Mouse (Mus musculus) liver, postnatal 0 days (tissue): Measurements from ENCODE around the gene Icos. TPM values are rescaled to one million over a fixed set of nuclear protein-coding genes. Genes with fewer than 3 reads are reported as not detected.

ENCODE experiments used
- ATAC-seq: fragments of 200-750 bp; cut with Nextera tagmentation; 2 replicates; pipeline ENCODE4 v1.8.0; 2017; ENCODE audit warnings: mild to moderate bottlenecking, moderate library complexity
- DNase-seq: peaks from one replicate; pipeline ENCODE4 v3.0.0-alpha.2; 2016
- H3K27ac ChIP-seq: fragments of 300-500 bp; sonication (generic); 2 replicates; pipeline ENCODE4 v1.5.1; 2014; ENCODE audit warnings: antibody characterized with exemption, moderate library complexity, mild to moderate bottlenecking, low read depth
- H3K27me3 ChIP-seq: fragments of 300-500 bp; sonication (generic); 2 replicates; pipeline ENCODE4 v1.6.1; 2014; ENCODE audit warnings: low read length, control low read depth, mixed read lengths; ENCODE audit not compliant: insufficient read depth
- H3K36me3 ChIP-seq: fragments of 300-500 bp; sonication (generic); replicated peaks from 2 replicates; pipeline ENCODE4 v1.6.1; 2014; ENCODE audit warnings: mild to moderate bottlenecking, control low read depth, low read length, moderate library complexity, mixed read lengths; ENCODE audit not compliant: insufficient read depth
- H3K4me1 ChIP-seq: fragments of 300-500 bp; sonication (generic); 2 replicates; pipeline ENCODE4 v1.6.1; 2014; ENCODE audit warnings: antibody characterized with exemption, mild to moderate bottlenecking, control low read depth; ENCODE audit not compliant: insufficient read depth
- H3K4me2 ChIP-seq: fragments of 300-500 bp; sonication (generic); 2 replicates; pipeline ENCODE4 v1.6.1; 2014; ENCODE audit warnings: low read depth, mild to moderate bottlenecking, low read length, moderate library complexity, mixed read lengths
- H3K4me3 ChIP-seq: fragments of 300-500 bp; sonication (generic); 2 replicates; pipeline ENCODE4 v1.5.1; 2014; ENCODE audit warnings: low read depth, low read length
- H3K9ac ChIP-seq: fragments of 300-500 bp; sonication (generic); replicated peaks from 2 replicates; pipeline ENCODE4 v1.6.1; 2014; ENCODE audit warnings: mild to moderate bottlenecking, moderate library complexity
- H3K9me3 ChIP-seq: fragments of 300-500 bp; sonication (generic); 2 replicates; pipeline ENCODE4 v1.6.1; 2016; ENCODE audit warnings: mild to moderate bottlenecking, control low read depth, low read length, mixed read lengths
- CTCF ChIP-seq: sonication (generic); IDR thresholded peaks from 2 replicates; pipeline ENCODE4 v1.5.1; 2016; ENCODE audit warnings: antibody characterized with exemption, low read depth
- EP300 ChIP-seq: IDR thresholded peaks from 2 replicates; pipeline ENCODE4 v1.6.1; 2016; ENCODE audit warnings: antibody characterized with exemption, low read depth, mild to moderate bottlenecking
- WGBS: fragments of 180-500 bp; shearing (Covaris S2); extraction: QIAGEN DNeasy Blood & Tissue Kit; methylation state at CpG from one replicate; pipeline ENCODE4 v1.1.7; 2014; ENCODE audit not compliant: insufficient replicate concordance; 5-methylcytosine and 5-hydroxymethylcytosine counted together
- polyA plus RNA-seq: library from polyadenylated mRNA; unstranded; fragments of >200 nt; fragmentation: Nextera tagmentation; extraction: Ambion mirVana; gene quantifications from 2 replicates; pipeline ENCODE4 v1.2.1, GENCODE M21; 2015

Gene Icos
- polyA plus RNA-seq, result 0.99 and 1.4 TPM in 2 replicates

DNA sequence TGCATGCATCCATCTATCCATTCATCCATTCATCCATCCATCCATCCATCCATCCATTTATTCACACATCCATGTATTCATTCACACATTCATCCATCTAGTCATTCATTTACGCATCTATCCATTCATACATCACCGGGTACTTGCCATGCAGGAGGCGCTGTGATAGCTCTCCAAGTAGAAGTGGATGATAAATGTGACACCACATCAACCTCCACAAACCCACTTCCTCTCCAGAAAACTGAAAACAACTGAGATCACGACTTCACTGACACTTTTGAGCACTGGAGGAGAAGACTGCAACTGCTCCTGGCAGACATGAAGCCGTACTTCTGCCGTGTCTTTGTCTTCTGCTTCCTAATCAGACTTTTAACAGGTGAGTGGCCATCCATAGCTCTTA, at the start of gene Icos:
TSS of gene Icos (plus strand) at position 287 of the 400 bp plus-strand sequence.
- Histone ChIP-seq H3K4me1 (no peaks in the 10 kb centered on the region), H3K9me3 (no peaks in the 10 kb centered on the region), H3K27me3 (no peaks in the 10 kb centered on the region), H3K9ac (no peak within 1 kb of the TSS), H3K27ac (no peak within 1 kb of the TSS), H3K4me3 (no peak within 1 kb of the TSS), H3K4me2 (no peak within 1 kb of the TSS), H3K36me3 (no peaks in the 10 kb centered on the region)
- ATAC-seq, result no peak
- 37% methylated on average over 6 of the region's 6 CpGs for whole genome bisulfite sequencing
- DNase-seq, result no peak
- TF ChIP-seq EP300 (no peak), CTCF (no peak)

DNA sequence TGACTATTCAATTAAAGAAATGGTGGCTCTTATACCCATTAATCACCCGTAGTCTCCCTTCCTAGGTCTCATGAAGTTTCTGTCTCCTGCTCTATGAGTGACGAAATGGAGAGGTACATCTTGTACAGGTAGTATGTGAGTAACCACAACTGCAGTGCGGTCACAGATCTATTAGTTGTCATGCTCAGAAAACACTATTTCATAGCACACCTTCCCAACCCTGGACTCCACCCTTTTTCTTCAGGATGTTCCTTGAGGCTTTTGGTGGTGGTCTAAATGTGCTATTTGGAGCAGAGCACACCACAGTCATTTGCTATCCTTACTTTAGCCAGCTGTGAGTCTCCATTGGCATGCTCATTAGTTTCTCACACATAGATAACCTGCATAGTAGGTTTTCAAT, 48.7 kb upstream of the Icos start:
- no peak for ATAC-seq
- 79% methylated on average over 3 of the region's 3 CpGs for WGBS

DNA sequence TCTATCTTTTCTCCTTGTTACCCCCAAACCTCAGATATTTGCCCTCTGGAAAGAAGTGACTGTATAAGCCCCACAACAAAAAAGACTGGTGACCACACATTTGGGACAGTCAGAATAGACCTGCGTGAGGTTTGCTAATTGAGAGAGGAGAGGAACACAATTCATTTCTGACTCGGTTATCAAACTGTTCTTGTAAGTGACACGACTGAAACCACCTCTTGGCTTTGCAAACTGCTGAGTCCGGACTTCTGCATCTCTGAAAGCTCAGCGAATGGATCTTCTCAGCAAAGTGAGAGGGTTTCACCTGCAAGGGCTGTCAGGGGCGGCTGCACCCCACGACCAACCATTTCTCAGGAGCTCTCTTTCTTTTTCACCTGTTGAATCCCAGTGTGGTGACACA, 47.3 kb upstream of the Icos start:
- H3K4me1 ChIP-seq, result no peaks in the 10 kb centered on the region
- ATAC-seq (no peak), DNase-seq (no peak)
- no peak overlapping the region for H3K9ac ChIP-seq
- H3K9me3 ChIP-seq, result no peaks in the 10 kb centered on the region
- H3K4me3 ChIP-seq, result no peak overlapping the region
- no peaks in the 10 kb centered on the region for H3K36me3 ChIP-seq
- no peak for TF ChIP-seq EP300
- no peak for TF ChIP-seq CTCF
- 73% methylated on average over 7 of the region's 7 CpGs for WGBS
- H3K27me3 ChIP-seq, result no peaks in the 10 kb centered on the region
- no peak overlapping the region for H3K4me2 ChIP-seq
- no peak overlapping the region for H3K27ac ChIP-seq

More for the DNA sequence above, 48.7 kb upstream of the Icos start:
- Histone ChIP-seq H3K9ac (no peak overlapping the region), H3K4me2 (no peak overlapping the region), H3K9me3 (no peaks in the 10 kb centered on the region), H3K4me1 (no peaks in the 10 kb centered on the region), H3K36me3 (no peaks in the 10 kb centered on the region), H3K4me3 (no peak overlapping the region), H3K27me3 (no peaks in the 10 kb centered on the region), H3K27ac (no peak overlapping the region)
- DNase-seq, result no peak
- no peak for TF ChIP-seq EP300
- no peak for TF ChIP-seq CTCF

DNA sequence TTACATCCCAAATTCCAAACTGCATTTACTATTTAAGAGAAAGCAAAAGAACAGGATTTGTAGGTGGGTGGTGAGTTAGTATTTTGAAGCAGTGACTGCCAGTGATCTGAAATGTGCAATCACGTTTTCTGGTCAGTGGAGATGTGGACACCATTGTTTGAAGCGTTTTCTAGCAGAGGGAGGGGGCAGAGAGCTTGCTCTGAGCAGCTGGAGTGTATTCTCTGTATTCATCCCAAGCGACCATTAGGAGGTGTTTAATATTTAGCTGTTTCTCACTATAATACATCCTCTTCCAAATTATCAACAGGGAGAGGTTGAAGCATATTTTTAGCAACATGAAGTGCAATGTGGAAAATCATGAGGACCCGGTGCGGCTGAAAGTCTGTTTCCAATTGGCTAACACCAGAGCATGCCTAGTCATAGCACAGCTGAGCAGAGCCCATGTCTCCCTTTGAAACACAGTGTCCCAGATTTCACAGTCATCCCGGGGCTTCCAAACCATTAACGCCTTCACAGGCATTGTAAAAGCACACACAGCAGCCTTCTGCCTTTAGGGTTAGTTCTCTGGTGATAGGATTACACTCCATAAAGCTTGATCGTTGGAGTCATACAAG, 41.7 kb upstream of the Icos start:
- WGBS, result 65% methylated on average over 8 of the region's 8 CpGs
- H3K9me3 ChIP-seq, result no peaks in the 10 kb centered on the region
- no peaks in the 10 kb centered on the region for H3K36me3 ChIP-seq
- H3K9ac ChIP-seq, result no peak overlapping the region
- H3K27me3 ChIP-seq, result no peaks in the 10 kb centered on the region
- TF ChIP-seq EP300 (no peak), CTCF (no peak)
- H3K27ac ChIP-seq, result no peak overlapping the region
- H3K4me3 ChIP-seq, result no peak overlapping the region
- ATAC-seq, result no peak
- no peak for DNase-seq
- no peak overlapping the region for H3K4me2 ChIP-seq
- H3K4me1 ChIP-seq, result no peaks in the 10 kb centered on the region

DNA sequence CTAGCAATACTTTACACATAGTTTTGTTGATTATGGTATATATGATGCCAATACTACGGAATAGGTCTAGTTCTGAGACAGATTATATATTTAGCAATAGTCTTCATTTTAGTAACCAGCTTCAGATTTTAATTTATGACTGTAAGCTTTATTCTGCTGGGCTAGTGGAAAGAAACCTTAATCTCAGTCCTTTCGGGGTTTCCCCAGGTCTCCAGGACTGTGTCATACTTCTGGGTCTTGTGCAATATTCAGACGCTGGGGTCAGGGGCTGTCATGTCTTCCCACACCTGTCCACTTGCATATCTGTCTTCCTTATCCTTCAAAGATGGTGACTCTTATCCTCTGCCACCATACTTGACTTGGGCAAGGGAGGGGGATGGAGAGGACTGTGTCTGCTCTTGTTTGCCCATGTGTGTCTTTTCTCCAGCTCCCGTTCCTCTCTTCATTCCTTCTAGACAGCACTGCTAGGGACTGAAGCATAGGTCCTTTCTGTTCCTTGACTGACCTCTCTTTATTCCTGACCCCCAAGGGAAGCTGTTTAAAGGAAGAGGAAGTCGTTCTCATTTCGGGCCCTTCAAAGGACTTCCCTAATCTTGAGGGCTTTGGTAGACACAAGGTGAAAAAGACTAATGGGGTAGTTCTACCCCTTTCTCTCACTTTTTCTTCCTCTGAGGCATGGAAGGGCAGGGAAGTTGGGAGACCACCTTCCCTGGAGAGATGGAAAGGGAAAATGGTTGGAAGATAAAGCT, 40.6 kb upstream of the Icos start:
- Histone ChIP-seq H3K4me2 (no peak overlapping the region), H3K36me3 (no peaks in the 10 kb centered on the region), H3K4me1 (peaks cover 3% of the 10 kb centered on the region; the same call in 1 of the 2 replicates), H3K9me3 (no peaks in the 10 kb centered on the region), H3K9ac (no peak overlapping the region), H3K27me3 (no peaks in the 10 kb centered on the region), H3K4me3 (no peak overlapping the region), H3K27ac (no peak overlapping the region)
- TF ChIP-seq EP300 (no peak), CTCF (no peak)
- DNase-seq, result no peak
- no peak for ATAC-seq
- 53% methylated on average over 6 of the region's 6 CpGs for WGBS

DNA sequence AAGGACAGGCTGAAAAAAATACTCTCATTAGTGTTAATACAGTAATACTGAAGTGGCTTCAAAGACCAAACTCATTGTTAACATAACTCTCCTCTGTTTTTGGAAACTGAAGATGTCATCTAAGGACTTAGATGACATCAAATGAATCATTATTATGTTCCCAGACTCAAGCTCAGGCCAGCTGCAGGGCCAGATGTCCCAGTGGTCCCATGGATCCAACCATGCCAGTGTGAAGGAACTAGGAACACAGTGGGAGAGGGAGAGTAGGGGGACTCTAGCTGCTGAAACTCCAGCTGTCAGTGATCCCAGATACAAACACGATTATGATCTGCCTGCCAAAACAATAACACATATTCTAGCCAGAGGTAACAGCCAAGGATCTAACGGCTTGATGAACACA, 39.5 kb upstream of the Icos start:
- H3K4me1 ChIP-seq, result peaks cover 3% of the 10 kb centered on the region; the same call in 1 of the 2 replicates
- H3K9me3 ChIP-seq, result no peaks in the 10 kb centered on the region
- H3K27me3 ChIP-seq, result no peaks in the 10 kb centered on the region
- TF ChIP-seq EP300 (no peak), CTCF (no peak)
- no peak overlapping the region for H3K27ac ChIP-seq
- H3K36me3 ChIP-seq, result no peaks in the 10 kb centered on the region
- no peak overlapping the region for H3K4me3 ChIP-seq
- DNase-seq (no peak), ATAC-seq (no peak)
- no peak overlapping the region for H3K4me2 ChIP-seq
- WGBS, result 68% methylated on average over 2 of the region's 2 CpGs
- H3K9ac ChIP-seq, result no peak overlapping the region
